Mouse (Mus musculus) adrenal gland, adult 2 months (tissue): ENCODE results near the gene Ofd1. TPM values are rescaled to one million over a fixed set of nuclear protein-coding genes. Genes with fewer than 3 reads are reported as not detected.

Experiments
- DNase-seq: peaks from one replicate; pipeline ENCODE4 v3.0.0; 2021
- polyA plus RNA-seq: library from polyadenylated mRNA; depleted of rRNA; stranded (reverse); fragments of >200 nt; gene quantifications from 2 replicates; pipeline ENCODE4 v1.2.3, GENCODE M21; 2012; rRNA removed
- total RNA-seq, 2 experiments: library from RNA; stranded (reverse); gene quantifications; 2 replicates each; pipeline ENCODE4 v1.2.3; 2021

Gene Ofd1
- total and polyA plus RNA-seq, 3 experiments = 0.59 to 6.3 (median 6.1) TPM

- no peak for DNase-seq
Measured at GRCm38 (mm10) chrX:166359927-166360440, 80.5 kb downstream of the Ofd1 start.

GRCm38 (mm10) chrX:166358955-166359354, 81.5 kb downstream of the Ofd1 start:
- no peak for DNase-seq

- no peak for DNase-seq
Measured at GRCm38 (mm10) chrX:166356276-166356675, 84.2 kb downstream of the Ofd1 start.

DNA sequence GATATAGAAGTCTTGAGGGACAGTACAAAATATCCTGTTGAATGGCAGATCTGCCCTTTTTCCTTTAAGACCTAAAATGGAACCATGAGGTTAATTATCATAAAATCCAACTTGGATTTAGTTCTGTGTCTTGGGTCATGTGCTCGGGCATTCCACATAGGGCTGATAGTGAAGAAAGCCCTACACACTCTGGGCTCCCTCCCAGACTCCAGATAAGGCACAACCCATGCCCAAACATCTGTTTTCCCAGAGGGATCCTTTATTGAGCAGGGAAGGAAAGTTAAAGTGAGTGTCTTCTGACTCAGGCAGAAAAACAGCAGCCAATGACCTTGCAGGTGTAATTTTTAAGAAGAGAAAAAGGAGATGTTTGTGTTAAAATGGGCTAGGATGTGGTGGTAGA, 85.6 kb downstream of the Ofd1 start:
- no peak for DNase-seq

GRCm38 (mm10) chrX:166353412-166353811, 87.1 kb downstream of the Ofd1 start:
- DNase-seq = no peak

- DNase-seq = peak; percentile 42
Measured at GRCm38 (mm10) chrX:166351790-166352189, 88.7 kb downstream of the Ofd1 start.

DNA sequence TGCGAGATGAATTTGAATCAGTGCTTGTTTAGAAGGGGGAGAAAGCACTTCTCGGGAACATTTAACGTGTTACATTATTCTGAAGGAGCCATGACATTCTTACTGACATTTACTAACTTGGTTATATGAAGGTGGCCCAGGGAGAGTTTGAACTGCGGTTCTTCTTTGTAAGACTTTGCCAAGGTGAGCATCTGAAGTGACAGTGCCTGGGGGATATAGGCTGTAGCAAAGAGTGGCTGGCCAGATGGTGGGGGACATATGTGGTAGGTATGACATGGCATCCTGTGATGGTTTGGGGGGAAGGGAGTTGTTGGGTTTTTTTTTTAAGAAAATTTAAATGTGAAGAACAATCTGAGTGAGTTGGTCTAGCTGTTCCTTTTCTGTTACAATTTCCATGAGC, 91.9 kb downstream of the Ofd1 start:
- no peak for DNase-seq

GRCm38 (mm10) chrX:166348086-166348485, 92.4 kb downstream of the Ofd1 start:
- no peak for DNase-seq

GRCm38 (mm10) chrX:166344228-166345015, 96.1 kb downstream of the Ofd1 start:
- DNase-seq = no peak

GRCm38 (mm10) chrX:166341795-166342194, 98.7 kb downstream of the Ofd1 start:
- DNase-seq = no peak

Other genes starting within 250 kb of the Ofd1 start
- 1 to 10 TPM; 4.4 to 7.3 TPM for gene Gpm6b, start 201.8 kb downstream of the Ofd1 start, total RNA-seq
- 1.2 and 1.9 TPM in 2 replicates for gene Gpm6b, start 201.8 kb downstream of the Ofd1 start, polyA plus RNA-seq
- 10 to 100 TPM; 14.8 to 26.1 TPM for gene Trappc2, start 130 bp downstream of the Ofd1 start, total RNA-seq
- gene Trappc2, start 130 bp downstream of the Ofd1 start, polyA plus RNA-seq = 0.64 and 0.93 TPM in 2 replicates
- 10 to 100 TPM; 47.3 to 49.9 TPM for gene Rab9, start 39.2 kb upstream of the Ofd1 start, total RNA-seq
- 1.7 and 1.8 TPM in 2 replicates for gene Rab9, start 39.2 kb upstream of the Ofd1 start, polyA plus RNA-seq
- 1 to 10 TPM; 2.9 to 4.7 TPM for gene Tceanc, start 77.9 kb upstream of the Ofd1 start, total RNA-seq
- gene Tceanc, start 77.9 kb upstream of the Ofd1 start, polyA plus RNA-seq = 0.84 and 1.0 TPM in 2 replicates
- gene Egfl6, start 145.0 kb upstream of the Ofd1 start, total RNA-seq = 10 to 100 TPM; 20.4 to 26.0 TPM
- 2.1 and 4.0 TPM in 2 replicates for gene Egfl6, start 145.0 kb upstream of the Ofd1 start, polyA plus RNA-seq